Mouse (Mus musculus): ENCODE results near the gene Eef1a1. TPM values are rescaled to one million over a fixed set of nuclear protein-coding genes. Genes with fewer than 3 reads are reported as not detected.

Gene Eef1a1
- 4,652 TPM for polyA plus RNA-seq (2017; shearing (Covaris generic))

DNA sequence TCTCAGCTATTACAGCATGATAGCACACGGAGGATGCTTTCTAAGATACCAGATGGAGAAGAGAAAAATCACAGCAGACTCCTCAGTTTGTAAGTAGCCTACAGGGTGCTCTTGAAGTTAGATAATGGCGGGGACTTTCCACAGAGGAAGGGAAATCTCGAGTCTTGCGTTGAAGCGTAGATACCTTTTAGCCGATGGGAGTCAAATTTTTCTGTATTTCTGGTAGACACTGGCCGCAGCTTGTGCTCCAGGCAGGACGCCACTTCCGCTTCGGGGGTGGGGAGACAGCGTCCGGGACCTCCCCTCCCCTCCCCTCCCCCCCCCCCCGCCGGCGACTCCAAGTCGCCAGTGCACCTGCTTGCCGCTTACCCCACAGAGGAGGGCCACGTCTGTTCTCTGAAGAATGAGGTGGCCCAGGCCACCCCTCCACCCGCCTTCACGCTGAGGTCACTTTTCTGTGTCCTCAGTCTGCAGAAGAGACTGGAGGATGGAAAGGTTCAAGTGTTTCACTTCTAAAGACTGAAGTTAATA lies at the start of gene Eef1a1:
TSS of gene Eef1a1 (minus strand) at position 262 of the 531 bp plus-strand sequence.

DNA sequence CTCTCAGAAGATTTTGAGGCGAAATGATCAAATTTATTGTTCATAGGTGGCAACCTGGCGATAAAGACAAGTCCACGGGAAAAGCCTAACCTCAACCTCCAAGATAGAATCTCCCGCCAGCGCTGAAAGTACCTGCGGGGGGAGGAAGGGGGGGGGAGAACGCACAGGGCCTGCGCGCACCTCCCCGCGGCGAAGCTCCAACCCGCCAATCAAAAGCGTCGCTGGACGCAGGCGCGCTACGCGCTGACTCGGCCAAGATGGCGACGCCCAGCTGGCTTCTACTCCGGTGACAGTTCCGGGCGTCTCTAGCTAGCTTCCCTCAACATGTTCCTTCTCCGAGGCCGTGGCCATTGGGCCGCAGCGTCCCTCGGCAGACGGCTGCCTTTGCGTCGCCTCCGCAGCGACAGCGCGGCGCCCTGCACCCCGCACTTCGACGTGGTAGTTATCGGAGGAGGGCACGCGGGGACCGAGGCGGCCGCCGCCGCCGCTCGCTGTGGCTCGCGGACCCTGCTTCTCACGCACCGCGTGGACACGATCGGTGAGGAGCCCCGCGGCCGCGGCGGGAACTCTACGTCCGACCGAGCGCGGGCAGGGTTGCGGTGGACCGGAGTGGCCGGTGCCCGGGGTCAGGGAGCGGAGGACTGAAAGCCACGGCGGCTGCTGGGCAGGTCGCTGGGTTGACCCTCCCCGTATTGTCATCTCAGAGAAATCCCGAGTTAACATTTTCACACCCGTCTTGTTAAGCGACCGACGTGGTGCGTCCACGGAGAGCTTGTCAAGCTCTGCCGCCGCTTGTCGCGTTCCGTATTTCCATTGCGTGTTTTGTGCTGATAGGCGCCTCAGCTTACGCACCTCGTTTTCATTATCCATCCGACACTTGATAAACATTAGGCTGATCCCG lies 40.7 kb downstream of the Eef1a1 start, which contains the start of the genes Mto1 and Gm17324:
TSS of gene Mto1 (plus strand) at position 236 of the 901 bp plus-strand sequence.
TSS of gene Gm17324 (minus strand) at position 814 of the 901 bp plus-strand sequence.

DNA sequence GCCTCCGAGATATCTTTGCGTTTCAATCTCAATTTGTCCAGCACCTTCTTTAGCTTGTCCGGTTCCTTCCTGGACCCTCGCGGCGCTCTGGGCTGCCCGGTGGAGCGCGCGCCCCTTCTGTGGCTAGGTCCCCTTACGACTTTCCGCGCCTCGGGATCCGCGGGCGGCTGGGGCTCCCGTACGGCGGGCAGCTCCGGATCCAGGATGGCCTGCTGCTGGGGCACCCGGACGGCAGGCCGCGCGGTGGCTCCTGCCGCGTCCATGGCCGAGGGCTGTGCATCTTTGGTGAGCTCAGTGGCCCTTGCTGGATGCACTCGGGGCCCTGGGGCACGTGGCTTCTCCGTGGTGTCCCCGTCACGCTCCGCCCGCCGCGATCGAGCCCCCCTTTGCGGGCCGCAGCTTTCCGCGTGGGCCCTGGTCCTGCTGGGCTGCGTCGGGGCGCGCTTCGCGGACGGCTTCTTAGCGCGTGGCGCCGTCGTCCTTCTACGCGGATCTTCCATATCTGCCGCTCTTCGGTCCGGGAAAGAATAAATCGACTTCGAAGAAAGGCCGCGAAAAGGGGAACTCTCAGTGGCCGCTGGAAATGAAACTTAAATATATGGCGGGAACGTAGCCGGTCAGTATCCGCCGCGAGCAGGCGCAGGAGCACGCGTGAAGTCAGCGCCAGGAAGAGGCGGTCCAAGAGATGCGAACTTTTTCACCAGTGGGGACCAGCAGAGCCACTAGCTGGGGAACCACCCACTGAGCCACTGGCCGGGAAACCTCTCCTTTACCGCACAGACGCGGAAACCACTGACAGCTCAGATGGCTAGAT lies 46.2 kb downstream of the Eef1a1 start, which contains the start of gene Cgas:
TSS of gene Cgas (minus strand) at position 659 of the 814 bp plus-strand sequence.

Other genes with a start within 250 kb of the Eef1a1 start
- not detected for gene Gm3776, start 232.0 kb downstream of the Eef1a1 start, polyA plus RNA-seq (2017; shearing (Covaris generic))
- not detected for gene Gm10639, start 199.2 kb downstream of the Eef1a1 start, polyA plus RNA-seq (2017; shearing (Covaris generic))
- gene Omt2a, start 174.4 kb downstream of the Eef1a1 start, polyA plus RNA-seq (2017; shearing (Covaris generic)), result not detected
- gene Omt2b, start 161.6 kb downstream of the Eef1a1 start, polyA plus RNA-seq (2017; shearing (Covaris generic)), result not detected
- gene Gsta2, start 133.4 kb downstream of the Eef1a1 start, polyA plus RNA-seq (2017; shearing (Covaris generic)), result not detected
- gene Dppa5a, start 121.0 kb downstream of the Eef1a1 start, polyA plus RNA-seq (2017; shearing (Covaris generic)), result not detected
- not detected for gene Ooep, start 110.4 kb downstream of the Eef1a1 start, polyA plus RNA-seq (2017; shearing (Covaris generic))
- 6.7 TPM for gene Ddx43, start 93.4 kb downstream of the Eef1a1 start, polyA plus RNA-seq (2017; shearing (Covaris generic))
- gene Cgas, start 45.9 kb downstream of the Eef1a1 start, polyA plus RNA-seq (2017; shearing (Covaris generic)), result 2.5 TPM
- gene Mto1, start 40.9 kb downstream of the Eef1a1 start, polyA plus RNA-seq (2017; shearing (Covaris generic)), result 17.3 TPM
- 1.2 TPM for gene Gm17324, start 40.4 kb downstream of the Eef1a1 start, polyA plus RNA-seq (2017; shearing (Covaris generic))
- gene Slc17a5, start 98.9 kb upstream of the Eef1a1 start, polyA plus RNA-seq (2017; shearing (Covaris generic)), result 5.5 TPM
- gene Cd109, start 126.4 kb upstream of the Eef1a1 start, polyA plus RNA-seq (2017; shearing (Covaris generic)), result 0.24 TPM

All from effector memory CD4-positive, alpha-beta T cell, adult 7 months (primary cell).